Mouse (Mus musculus): ENCODE measurements around the gene Plekhb2. TPM values are rescaled to one million over a fixed set of nuclear protein-coding genes. Genes with fewer than 3 reads are reported as not detected.

The Plekhb2 gene
- total RNA-seq, 2 experiments from 2014 or later = 214 to 227 TPM

DNA sequence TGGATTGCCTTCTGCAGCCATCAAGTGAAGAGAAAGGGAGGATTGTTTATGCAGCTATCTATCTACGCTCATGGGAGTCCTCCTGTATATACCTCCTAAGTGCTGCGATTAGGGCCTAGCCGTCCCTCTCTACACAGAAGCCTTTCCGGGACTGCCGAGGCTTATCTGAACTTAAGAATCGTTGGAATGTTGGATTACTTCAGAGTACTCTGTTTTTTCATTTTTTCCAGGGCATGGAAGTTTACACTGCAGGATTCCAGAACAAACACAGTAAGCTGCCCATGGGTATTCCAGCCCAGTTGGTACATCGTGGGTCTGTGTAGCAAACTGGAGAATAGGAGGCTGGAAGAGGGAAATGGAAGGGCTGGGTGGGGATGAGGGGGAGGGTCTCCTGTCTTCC lies 14.5 kb downstream of the Plekhb2 start:
- DNase-seq (ENCODE audit: low spot score in 2 of 2) = no peak

DNA sequence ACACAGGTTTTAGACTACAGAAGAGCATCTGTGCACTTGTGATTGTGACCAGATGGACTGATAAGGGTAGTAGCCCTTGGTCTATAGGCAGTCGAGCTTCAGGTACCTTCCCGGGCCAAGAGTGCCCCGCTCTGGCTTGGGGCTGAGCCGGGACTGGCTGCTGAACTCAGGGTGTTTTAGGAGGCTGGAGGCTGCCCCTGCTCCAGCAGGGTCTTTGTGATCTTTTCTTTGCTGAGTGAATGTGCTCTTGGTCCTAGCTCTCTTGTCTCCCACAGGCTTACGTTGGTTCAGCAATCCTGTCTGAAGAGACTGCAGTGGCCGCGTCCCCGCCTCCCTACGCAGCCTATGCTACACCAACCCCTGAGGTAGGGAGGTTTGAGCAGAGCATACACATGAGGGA lies 16.1 kb downstream of the Plekhb2 start:
- no peak for DNase-seq (ENCODE audit: low spot score in 2 of 2)

DNA sequence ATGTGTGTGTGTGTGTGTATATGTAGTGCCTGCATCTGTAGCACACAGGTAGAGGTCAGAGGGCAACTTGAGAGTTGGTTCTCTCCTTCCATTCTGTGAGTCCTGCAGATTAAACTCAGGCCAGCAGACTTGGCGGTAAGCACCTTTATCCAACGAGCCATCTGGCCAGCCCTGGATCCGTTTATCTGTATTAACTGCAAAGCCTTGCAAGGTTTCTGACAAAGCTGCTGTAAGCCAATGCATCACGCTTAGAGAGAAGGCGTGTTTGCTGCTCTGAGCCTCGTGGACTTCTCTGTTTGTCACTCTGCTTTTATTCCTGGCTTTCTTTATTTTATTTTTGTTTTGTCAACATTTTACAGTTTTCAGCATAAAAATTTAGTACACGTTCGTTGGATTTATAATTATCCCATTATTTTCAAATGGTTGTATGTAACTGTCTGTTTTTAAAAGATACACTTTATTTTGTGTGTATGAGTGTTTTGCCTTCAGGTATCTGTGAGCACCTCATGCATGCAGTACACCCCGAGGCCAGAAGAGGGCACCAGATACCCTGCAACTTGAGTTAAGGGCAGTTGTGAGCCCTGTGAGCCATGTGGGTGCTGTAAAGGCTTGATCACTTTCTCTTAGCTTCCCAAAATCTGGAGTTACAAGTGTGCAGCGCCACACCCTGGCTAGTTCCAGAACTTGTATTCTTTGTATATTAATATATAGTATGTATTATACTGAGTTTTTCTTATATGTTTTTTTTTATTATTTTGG lies 17.2 kb downstream of the Plekhb2 start:
- peak; percentile 52 to 89 for DNase-seq (ENCODE audit: low spot score in 2 of 2)

DNA sequence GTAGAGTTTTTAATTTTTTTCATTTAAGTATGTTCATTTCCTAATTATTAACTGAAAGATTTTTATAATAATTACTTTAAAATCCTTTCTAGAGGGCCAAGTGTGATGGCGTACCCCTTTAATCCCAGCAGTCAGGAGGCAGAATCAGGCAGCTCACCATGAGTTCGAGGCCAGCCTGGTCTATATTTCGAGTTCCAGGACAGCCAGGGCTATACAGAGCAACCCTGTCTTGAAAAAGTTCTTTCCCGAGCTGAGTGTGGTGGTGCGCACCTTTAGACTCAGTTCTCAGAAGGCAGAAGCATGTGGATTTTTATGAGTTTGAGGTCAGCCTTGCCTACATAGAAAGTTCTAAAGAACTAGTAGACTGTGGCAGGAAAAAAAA lies 17.8 kb downstream of the Plekhb2 start:
- no peak for DNase-seq (ENCODE audit: low spot score in 2 of 2)

DNA sequence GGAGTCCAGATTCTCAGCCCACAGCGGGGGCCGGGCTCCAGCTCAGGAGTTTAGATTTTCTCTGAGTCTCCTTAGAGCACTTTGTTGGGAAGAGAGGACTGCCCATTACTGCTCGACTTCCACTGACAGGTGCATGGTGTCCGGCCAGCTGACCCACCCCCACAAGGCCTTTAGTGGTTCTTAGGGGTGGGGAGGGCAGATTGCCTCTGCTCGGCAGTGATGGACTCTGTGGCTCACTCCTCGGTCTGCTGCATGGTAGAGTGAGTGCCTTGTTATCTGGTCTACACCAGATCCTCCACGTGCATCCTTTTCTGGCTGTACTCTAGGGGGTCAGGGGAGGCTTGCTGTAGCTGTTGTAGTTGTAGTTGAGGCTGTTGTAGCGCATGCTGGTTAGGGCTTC lies 18.6 kb downstream of the Plekhb2 start:
- DNase-seq (ENCODE audit: low spot score in 2 of 2) = no peak

DNA sequence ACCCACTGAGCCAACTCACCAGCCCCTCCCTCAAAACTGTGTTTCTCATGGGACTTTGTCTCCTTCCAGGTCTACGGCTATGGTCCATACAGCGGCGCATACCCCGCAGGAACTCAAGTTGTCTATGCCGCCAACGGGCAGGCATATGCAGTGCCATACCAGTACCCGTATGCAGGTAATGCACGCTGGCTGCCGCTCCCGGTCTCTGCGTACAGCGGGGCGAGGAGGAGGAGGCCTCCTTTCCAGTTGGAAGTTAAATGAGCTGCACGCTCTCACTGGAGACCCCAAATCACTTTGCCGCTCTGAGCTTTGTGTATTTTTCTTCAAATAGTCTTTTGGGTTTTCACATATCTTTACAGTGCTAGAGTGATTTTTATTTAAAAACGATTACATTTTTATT lies 19.5 kb downstream of the Plekhb2 start:
- DNase-seq (ENCODE audit: low spot score in 2 of 2) = no peak

DNA sequence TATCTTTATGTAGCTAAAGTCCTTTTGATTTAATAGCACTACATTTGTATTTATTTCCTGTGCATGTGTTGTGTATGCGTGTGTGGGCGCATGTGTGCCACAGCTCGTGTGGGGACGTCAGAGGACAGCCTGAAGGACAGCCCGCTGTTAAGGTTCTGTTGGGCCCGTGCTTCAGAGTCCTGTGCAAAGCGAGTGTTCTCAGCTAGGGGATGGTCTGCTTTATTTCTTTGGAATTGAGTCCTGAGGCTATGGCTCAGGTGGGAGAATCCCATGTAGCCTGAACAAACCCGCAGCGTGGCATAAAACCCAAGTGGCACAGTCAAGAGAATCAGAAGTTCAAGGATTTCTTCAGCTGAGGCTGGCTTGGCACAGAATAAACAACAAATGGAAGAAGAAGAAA lies 21.4 kb downstream of the Plekhb2 start:
- no peak for DNase-seq (ENCODE audit: low spot score in 2 of 2)

DNA sequence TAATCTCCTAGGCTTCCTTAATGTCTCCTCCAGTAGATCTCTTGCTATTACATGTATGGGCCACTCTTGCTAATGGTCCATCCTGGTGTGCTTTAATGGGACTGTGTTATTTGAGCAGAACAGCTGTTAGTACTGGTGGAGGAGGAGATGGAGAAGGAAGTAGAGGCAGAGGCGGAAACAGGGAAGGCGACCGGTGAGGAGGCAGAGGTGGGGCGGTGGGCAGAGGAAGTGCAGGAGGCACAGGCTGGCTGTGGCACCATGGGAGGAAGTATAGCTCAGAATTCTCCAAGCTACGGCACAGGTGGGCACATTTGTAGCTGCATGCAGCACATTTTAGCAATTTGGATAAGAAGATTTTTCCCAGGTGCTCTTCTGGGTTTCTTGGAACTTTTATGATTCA lies 23.8 kb downstream of the Plekhb2 start:
- no peak for DNase-seq (ENCODE audit: low spot score in 2 of 2)

DNA sequence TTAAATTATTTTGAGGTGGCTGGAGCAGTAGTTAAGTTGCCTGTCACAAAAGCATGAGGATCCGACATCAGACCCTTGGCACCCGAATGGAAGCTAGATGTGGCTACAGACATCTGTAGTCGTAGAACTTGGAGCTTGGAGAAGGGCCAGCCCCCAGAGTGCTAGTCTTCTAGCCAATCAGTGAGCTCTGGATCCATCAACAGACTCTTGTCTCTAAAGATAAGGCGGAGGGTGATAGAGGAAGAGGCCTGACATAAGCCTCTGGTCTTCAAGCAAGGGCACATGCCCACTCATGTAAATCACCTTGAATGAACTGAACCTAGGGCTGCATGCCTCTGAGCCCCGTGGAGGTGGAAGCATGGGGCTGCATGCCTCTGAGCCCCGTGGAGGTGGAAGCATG lies 29.8 kb downstream of the Plekhb2 start:
- DNase-seq (ENCODE audit: low spot score in 2 of 2) = no peak

DNA sequence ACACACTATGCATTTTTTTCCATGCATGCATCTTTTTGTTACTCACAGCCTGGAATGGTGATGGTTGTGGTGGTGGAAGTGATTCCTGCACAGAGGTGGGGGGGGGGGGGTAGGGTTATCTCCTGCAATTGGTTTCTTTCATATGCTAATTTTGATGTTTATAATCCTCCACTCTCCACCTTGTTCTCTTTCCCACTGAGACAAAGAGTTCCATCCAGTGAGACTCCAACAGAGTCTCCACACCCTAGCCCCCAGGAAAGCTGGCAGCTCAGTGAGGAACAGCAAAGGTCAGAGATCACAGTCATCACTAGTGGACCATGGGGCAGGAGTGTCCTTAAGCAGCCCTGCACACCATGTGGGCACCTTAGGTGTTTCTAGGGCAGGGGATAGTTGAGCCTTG lies 34.0 kb downstream of the Plekhb2 start:
- no peak for DNase-seq (ENCODE audit: low spot score in 2 of 2)

DNA sequence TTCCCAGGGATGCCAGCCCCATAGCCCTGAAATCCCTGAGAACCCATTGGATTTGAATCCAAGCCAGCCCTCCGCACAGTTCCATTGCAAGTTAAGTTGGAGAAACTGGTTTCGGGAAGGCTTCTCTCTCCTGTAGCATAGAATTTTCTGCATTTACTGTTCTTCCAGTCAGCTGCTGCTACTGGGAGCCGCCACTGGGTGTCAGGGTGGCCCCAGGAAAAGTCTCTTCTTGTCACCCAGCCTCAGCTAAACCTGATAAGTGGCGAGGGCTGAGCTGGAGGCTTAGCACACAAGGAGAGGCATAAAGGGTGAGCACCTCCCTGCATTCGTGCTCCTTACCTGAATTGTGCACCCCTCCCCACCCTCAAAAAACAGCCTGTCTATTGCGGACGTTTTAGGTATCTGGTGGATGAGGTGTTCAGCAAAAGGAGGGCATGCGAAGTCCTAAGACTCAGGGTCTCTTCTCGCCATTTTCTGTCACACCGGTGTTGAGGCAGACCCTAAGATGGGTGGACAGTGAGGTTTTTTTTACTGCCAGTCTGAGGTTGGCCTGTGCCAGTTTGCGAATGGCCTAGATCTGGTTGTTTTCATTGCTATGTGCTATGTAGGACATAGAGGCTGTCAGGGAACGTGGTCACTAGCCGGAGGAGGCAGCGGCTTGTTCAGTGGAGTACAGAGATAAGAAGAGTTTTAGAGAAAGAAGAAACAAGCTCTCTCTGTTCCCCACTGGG lies 41.9 kb downstream of the Plekhb2 start:
- DNase-seq (ENCODE audit: low spot score in 2 of 2) = peak; percentile 61 to 82

DNA sequence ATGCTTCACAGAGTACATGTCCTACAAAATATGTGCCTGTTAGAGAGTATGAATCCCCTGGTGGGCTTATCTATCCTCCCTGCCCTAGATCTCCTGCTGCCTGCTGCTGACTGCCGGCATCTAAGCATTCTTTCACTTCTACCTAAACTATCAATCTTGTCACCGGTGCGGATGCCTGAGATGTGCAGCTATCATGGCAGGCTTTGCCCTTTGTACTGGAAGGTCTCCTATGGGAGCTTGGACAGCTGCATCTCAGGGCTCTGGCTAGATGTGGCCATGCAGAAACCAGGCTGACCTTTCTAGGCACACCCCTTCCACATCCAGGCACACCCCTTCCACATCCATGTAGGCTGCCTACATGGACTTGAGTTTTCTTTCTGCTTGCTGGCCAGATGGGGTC lies 42.7 kb downstream of the Plekhb2 start:
- DNase-seq (ENCODE audit: low spot score in 2 of 2) = no peak

DNA sequence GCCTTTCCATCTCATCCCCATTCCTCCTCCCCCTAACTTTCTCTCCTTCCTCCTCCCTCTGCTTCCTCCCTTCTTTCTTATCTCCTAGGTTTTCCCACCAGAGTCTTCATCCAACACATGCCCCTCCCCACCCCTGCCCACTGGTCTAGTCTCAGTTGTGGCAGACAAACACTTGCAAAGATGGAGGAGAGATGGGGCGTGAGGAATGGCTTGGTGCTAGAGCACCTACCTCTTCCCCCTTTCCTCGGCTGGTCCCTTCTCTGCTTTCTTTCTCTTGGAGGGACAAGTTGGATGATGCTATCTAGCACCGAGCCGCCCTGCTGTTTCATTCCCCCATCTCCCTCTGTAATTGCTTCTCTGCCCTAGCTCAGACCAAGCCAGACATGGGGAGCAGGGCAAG lies 43.6 kb downstream of the Plekhb2 start:
- no peak for DNase-seq (ENCODE audit: low spot score in 2 of 2)

DNA sequence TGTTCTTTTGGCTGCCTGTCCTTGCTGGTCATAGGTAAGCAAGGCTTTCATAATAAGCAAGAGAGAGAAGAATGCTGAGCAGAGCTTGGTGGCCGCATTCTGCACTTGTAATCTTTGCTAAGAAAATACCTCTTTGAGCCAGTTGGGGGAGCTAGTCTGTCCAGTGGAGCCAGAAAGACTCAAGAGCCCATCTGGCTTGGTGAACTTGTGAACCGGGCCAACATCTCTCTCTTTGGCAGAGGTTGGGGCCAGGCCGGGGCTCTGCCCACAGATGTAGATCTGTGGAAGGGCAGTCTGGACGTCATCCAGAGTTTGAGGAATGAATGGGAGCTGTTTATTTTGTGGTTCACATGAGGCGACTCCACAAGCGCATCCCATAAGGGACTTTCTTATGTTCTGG lies 44.1 kb downstream of the Plekhb2 start:
- DNase-seq (ENCODE audit: low spot score in 2 of 2) = peak; percentile 17 to 30

DNA sequence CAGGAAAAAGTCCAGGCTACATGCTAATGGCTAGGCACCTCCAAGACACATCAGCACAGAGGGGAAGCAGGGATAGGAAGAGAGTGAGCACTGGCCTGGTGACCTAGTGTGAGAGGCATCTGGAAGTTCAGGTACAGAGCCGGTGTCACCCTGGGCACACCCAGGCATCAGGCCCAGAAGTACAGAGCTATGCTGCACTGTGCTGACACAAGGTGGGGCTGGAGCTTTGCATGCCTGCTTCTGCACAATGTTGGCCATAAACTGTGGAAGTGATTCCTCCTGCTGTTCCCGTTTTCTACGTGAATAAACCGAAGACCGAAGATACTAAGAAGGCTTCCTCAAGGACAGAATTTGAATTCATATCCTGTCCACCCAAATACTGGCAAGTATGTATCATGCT lies 46.3 kb downstream of the Plekhb2 start:
- DNase-seq (ENCODE audit: low spot score in 2 of 2) = no peak

DNA sequence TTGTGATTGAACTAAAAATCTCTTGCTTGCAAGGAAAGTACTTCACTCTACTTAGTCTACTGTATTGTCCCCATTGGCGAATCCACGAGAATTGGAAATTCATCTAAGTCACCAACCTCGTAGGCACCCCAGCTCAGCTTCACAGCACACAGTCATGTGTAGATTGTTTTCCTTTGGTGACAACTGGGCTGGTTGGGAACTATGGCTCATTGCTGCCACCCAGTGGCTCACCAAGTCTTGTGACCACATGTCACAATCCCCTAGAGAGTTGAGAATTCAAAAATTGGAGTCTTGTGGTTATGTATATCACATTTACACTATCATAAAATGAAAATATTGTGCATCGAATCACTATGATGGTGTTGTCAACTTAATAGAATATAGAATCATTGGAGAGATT lies 47.1 kb downstream of the Plekhb2 start:
- DNase-seq (ENCODE audit: low spot score in 2 of 2) = peak in 1 of 2 experiments; percentile 70

DNA sequence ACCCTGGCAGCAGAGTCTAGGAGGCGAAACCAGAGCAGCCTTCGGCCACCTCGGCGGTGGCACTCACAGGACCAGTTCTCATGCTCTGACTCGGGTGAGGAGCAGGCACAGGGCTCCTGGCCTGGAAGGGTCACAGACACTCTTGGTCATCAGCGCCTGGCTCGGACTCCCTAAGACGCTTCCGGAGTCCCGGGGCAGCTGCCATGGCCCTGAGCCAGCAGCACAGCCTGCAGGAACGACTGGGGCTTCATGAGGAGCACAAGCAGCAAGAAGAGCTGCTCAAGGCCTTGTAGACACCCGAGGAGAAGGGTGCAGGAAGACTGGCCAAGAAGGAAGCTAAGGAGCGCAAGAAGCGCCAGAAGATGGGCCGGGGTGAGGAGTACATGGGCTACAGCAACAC lies 78.9 kb downstream of the Plekhb2 start:
- no peak for DNase-seq (ENCODE audit: low spot score in 2 of 2)

Other genes starting within 250 kb of the Plekhb2 start
- 100 to 1,000 TPM; 227 to 236 TPM for gene Fam168b, start 6.9 kb upstream of the Plekhb2 start, total RNA-seq (2021)

All from layer of hippocampus, adult 18-20 months (tissue).